Mouse (Mus musculus): ENCODE results near the gene Prnp. TPM values are rescaled to one million over a fixed set of nuclear protein-coding genes. Genes with fewer than 3 reads are reported as not detected.

Gene Prnp
- polyA plus RNA-seq, 1 experiment from 2014 or later, result 20.2 TPM

- WGBS (ENCODE audit: insufficient replicate concordance), result 27% methylated on average over 1 of the region's 1 CpGs
- H3K27me3 ChIP-seq (ENCODE audit: insufficient read depth, low read length), result no peaks in the 10 kb centered on the region
- H3K9ac ChIP-seq (replicated peaks), result no peak overlapping the region
- H3K4me2 ChIP-seq (ENCODE audit: low read depth, low read length), result no peak overlapping the region
- H3K27ac ChIP-seq (ENCODE audit: low read depth), result no peak overlapping the region
- ATAC-seq (no peak), DNase-seq (no peak)
- H3K4me1 ChIP-seq (ENCODE audit: insufficient read depth), result peaks cover 11% of the 10 kb centered on the region
- H3K9me3 ChIP-seq (ENCODE audit: low read length), result no peaks in the 10 kb centered on the region
- no peak for TF ChIP-seq EP300 (IDR thresholded peaks at IDR 0.05; ENCODE audit: low read depth)
- no peak for TF ChIP-seq CTCF (IDR thresholded peaks at IDR 0.05; ENCODE audit: low read depth)
- no peaks in the 10 kb centered on the region for H3K36me3 ChIP-seq (replicated peaks; ENCODE audit: insufficient read depth, low read length)
- no peak overlapping the region for H3K4me3 ChIP-seq (ENCODE audit: low read depth, low read length)
These were observed 34.6 kb downstream of the Prnp start for GRCm38 (mm10) chr2:131944370-131944769.

GRCm38 (mm10) chr2:131945225-131945624 lies 35.5 kb downstream of the Prnp start:
- Histone ChIP-seq H3K4me3 (ENCODE audit: low read depth, low read length) (no peak overlapping the region), H3K36me3 (replicated peaks; ENCODE audit: insufficient read depth, low read length) (no peaks in the 10 kb centered on the region), H3K9me3 (ENCODE audit: low read length) (no peaks in the 10 kb centered on the region), H3K27me3 (ENCODE audit: insufficient read depth, low read length) (peaks cover 2% of the 10 kb centered on the region; the same call in 1 of the 2 replicates), H3K9ac (replicated peaks) (no peak overlapping the region), H3K4me2 (ENCODE audit: low read depth, low read length) (no peak overlapping the region), H3K27ac (ENCODE audit: low read depth) (no peak overlapping the region), H3K4me1 (ENCODE audit: insufficient read depth) (peaks cover 4% of the 10 kb centered on the region)
- no peak for DNase-seq
- no peak for TF ChIP-seq EP300 (IDR thresholded peaks at IDR 0.05; ENCODE audit: low read depth)
- TF ChIP-seq CTCF (IDR thresholded peaks at IDR 0.05; ENCODE audit: low read depth), result no peak
- ATAC-seq, result no peak
- WGBS (ENCODE audit: insufficient replicate concordance), result 55% methylated on average over 8 of the region's 8 CpGs

GRCm38 (mm10) chr2:131945765-131946164 lies 36.0 kb downstream of the Prnp start:
- no peak overlapping the region for H3K4me2 ChIP-seq (ENCODE audit: low read depth, low read length)
- H3K4me3 ChIP-seq (ENCODE audit: low read depth, low read length), result no peak overlapping the region
- DNase-seq, result no peak
- peaks cover 5% of the 10 kb centered on the region; the same call in 1 of the 2 replicates for H3K27me3 ChIP-seq (ENCODE audit: insufficient read depth, low read length)
- H3K4me1 ChIP-seq (ENCODE audit: insufficient read depth), result peaks cover 2% of the 10 kb centered on the region
- TF ChIP-seq CTCF (IDR thresholded peaks at IDR 0.05; ENCODE audit: low read depth), result no peak
- TF ChIP-seq EP300 (IDR thresholded peaks at IDR 0.05; ENCODE audit: low read depth), result no peak
- H3K9me3 ChIP-seq (ENCODE audit: low read length), result no peaks in the 10 kb centered on the region
- ATAC-seq, result no peak
- 62% methylated on average over 6 of the region's 6 CpGs for WGBS (ENCODE audit: insufficient replicate concordance)
- no peaks in the 10 kb centered on the region for H3K36me3 ChIP-seq (replicated peaks; ENCODE audit: insufficient read depth, low read length)
- H3K9ac ChIP-seq (replicated peaks), result no peak overlapping the region
- H3K27ac ChIP-seq (ENCODE audit: low read depth), result no peak overlapping the region

GRCm38 (mm10) chr2:131946351-131946750 lies 36.6 kb downstream of the Prnp start:
- H3K36me3 ChIP-seq (replicated peaks; ENCODE audit: insufficient read depth, low read length), result no peaks in the 10 kb centered on the region
- H3K4me2 ChIP-seq (ENCODE audit: low read depth, low read length), result no peak overlapping the region
- ATAC-seq (no peak), DNase-seq (no peak)
- H3K9me3 ChIP-seq (ENCODE audit: low read length), result no peaks in the 10 kb centered on the region
- peaks cover 5% of the 10 kb centered on the region; the same call in 1 of the 2 replicates for H3K27me3 ChIP-seq (ENCODE audit: insufficient read depth, low read length)
- 84% methylated on average over 16 of the region's 16 CpGs for WGBS (ENCODE audit: insufficient replicate concordance)
- H3K9ac ChIP-seq (replicated peaks), result no peak overlapping the region
- H3K4me1 ChIP-seq (ENCODE audit: insufficient read depth), result no peaks in the 10 kb centered on the region
- no peak overlapping the region for H3K27ac ChIP-seq (ENCODE audit: low read depth)
- TF ChIP-seq EP300 (IDR thresholded peaks at IDR 0.05; ENCODE audit: low read depth) (no peak), CTCF (IDR thresholded peaks at IDR 0.05; ENCODE audit: low read depth) (no peak)
- H3K4me3 ChIP-seq (ENCODE audit: low read depth, low read length), result no peak overlapping the region

- 0 out of 2 replicates have a peak, but pooled peaks cover 2% of the 10 kb centered on the region for H3K4me1 ChIP-seq (ENCODE audit: insufficient read depth)
- H3K4me2 ChIP-seq (ENCODE audit: low read depth, low read length), result no peak overlapping the region
- TF ChIP-seq EP300 (IDR thresholded peaks at IDR 0.05; ENCODE audit: low read depth) (no peak), CTCF (IDR thresholded peaks at IDR 0.05; ENCODE audit: low read depth) (no peak)
- H3K9ac ChIP-seq (replicated peaks), result no peak overlapping the region
- WGBS (ENCODE audit: insufficient replicate concordance), result 62% methylated on average over 3 of the region's 3 CpGs
- no peaks in the 10 kb centered on the region for H3K9me3 ChIP-seq (ENCODE audit: low read length)
- peaks cover 9% of the 10 kb centered on the region for H3K27me3 ChIP-seq (ENCODE audit: insufficient read depth, low read length)
- ATAC-seq (no peak), DNase-seq (no peak)
- H3K4me3 ChIP-seq (ENCODE audit: low read depth, low read length), result no peak overlapping the region
- no peaks in the 10 kb centered on the region for H3K36me3 ChIP-seq (replicated peaks; ENCODE audit: insufficient read depth, low read length)
- H3K27ac ChIP-seq (ENCODE audit: low read depth), result no peak overlapping the region
These were observed 38.4 kb downstream of the Prnp start for GRCm38 (mm10) chr2:131948156-131948555.

GRCm38 (mm10) chr2:131948916-131949639 lies 39.4 kb downstream of the Prnp start:
- Histone ChIP-seq H3K9ac (replicated peaks) (no peak overlapping the region), H3K4me3 (ENCODE audit: low read depth, low read length) (no peak overlapping the region), H3K4me2 (ENCODE audit: low read depth, low read length) (no peak overlapping the region), H3K4me1 (ENCODE audit: insufficient read depth) (0 out of 2 replicates have a peak, but pooled peaks cover 2% of the 10 kb centered on the region), H3K27ac (ENCODE audit: low read depth) (no peak overlapping the region), H3K36me3 (replicated peaks; ENCODE audit: insufficient read depth, low read length) (no peaks in the 10 kb centered on the region), H3K9me3 (ENCODE audit: low read length) (no peaks in the 10 kb centered on the region), H3K27me3 (ENCODE audit: insufficient read depth, low read length) (peaks cover 15% of the 10 kb centered on the region)
- no peak for ATAC-seq
- TF ChIP-seq EP300 (IDR thresholded peaks at IDR 0.05; ENCODE audit: low read depth), result no peak
- TF ChIP-seq CTCF (IDR thresholded peaks at IDR 0.05; ENCODE audit: low read depth), result no peak
- 72% methylated on average over 11 of the region's 11 CpGs for WGBS (ENCODE audit: insufficient replicate concordance)
- no peak for DNase-seq
